Mouse (Mus musculus): ENCODE results near the gene Pi4k2a. TPM values are rescaled to one million over a fixed set of nuclear protein-coding genes. Genes with fewer than 3 reads are reported as not detected.

Gene Pi4k2a
- polyA plus RNA-seq (2015; fragmentation: Nextera tagmentation; extraction: Ambion mirVana), result 9.6 and 12.5 TPM in 2 replicates

GRCm38 (mm10) chr19:42089748-42090595 is at the start of gene Pi4k2a:
TSS of gene Pi4k2a (plus strand) at chr19:42090470.

GRCm38 (mm10) chr19:42045269-42046102 is 44.8 kb upstream of the Pi4k2a start, which contains the start of gene Hoga1:
TSS of gene Hoga1 (plus strand) at chr19:42045610.

GRCm38 (mm10) chr19:42051948-42052347 is 38.3 kb upstream of the Pi4k2a start, which contains the start of gene 4933411K16Rik:
TSS of gene 4933411K16Rik (plus strand) at chr19:42052248.

GRCm38 (mm10) chr19:42086166-42086565 is 4.1 kb upstream of the Pi4k2a start, which contains the start of gene Morn4:
TSS of gene Morn4 (minus strand) at chr19:42086357.

GRCm38 (mm10) chr19:42128787-42129508 is 38.7 kb downstream of the Pi4k2a start, which contains the start of gene Avpi1:
TSS of gene Avpi1 (minus strand) at chr19:42129059.

GRCm38 (mm10) chr19:42147170-42147768 is 57.0 kb downstream of the Pi4k2a start, which contains the start of gene Marveld1:
TSS of gene Marveld1 (plus strand) at chr19:42147400.

GRCm38 (mm10) chr19:42163764-42164163 is 73.5 kb downstream of the Pi4k2a start, which contains the start of gene Zfyve27:
TSS of gene Zfyve27 (plus strand) at chr19:42163951.

Other genes starting within 250 kb of the Pi4k2a start
- gene Frat2, start 242.3 kb upstream of the Pi4k2a start, polyA plus RNA-seq (2015; fragmentation: Nextera tagmentation; extraction: Ambion mirVana), result 11.7 and 12.3 TPM in 2 replicates
- 8.0 TPM in 2 replicates for gene Rrp12, start 194.3 kb upstream of the Pi4k2a start, polyA plus RNA-seq (2015; fragmentation: Nextera tagmentation; extraction: Ambion mirVana)
- gene Pgam1, start 178.5 kb upstream of the Pi4k2a start, polyA plus RNA-seq (2015; fragmentation: Nextera tagmentation; extraction: Ambion mirVana), result 136 and 152 TPM in 2 replicates
- gene Exosc1, start 157.0 kb upstream of the Pi4k2a start, polyA plus RNA-seq (2015; fragmentation: Nextera tagmentation; extraction: Ambion mirVana), result 65.5 and 67.9 TPM in 2 replicates
- 43.8 and 46.1 TPM in 2 replicates for gene Zdhhc16, start 157.0 kb upstream of the Pi4k2a start, polyA plus RNA-seq (2015; fragmentation: Nextera tagmentation; extraction: Ambion mirVana)
- 12.9 and 18.3 TPM in 2 replicates for gene Mms19, start 109.3 kb upstream of the Pi4k2a start, polyA plus RNA-seq (2015; fragmentation: Nextera tagmentation; extraction: Ambion mirVana)
- gene Ubtd1, start 108.7 kb upstream of the Pi4k2a start, polyA plus RNA-seq (2015; fragmentation: Nextera tagmentation; extraction: Ambion mirVana), result 6.5 and 9.7 TPM in 2 replicates
- 5.4 and 6.2 TPM in 2 replicates for gene Ankrd2, start 54.5 kb upstream of the Pi4k2a start, polyA plus RNA-seq (2015; fragmentation: Nextera tagmentation; extraction: Ambion mirVana)
- 0.81 and 1.1 TPM in 2 replicates for gene Hoga1, start 44.9 kb upstream of the Pi4k2a start, polyA plus RNA-seq (2015; fragmentation: Nextera tagmentation; extraction: Ambion mirVana)
- gene 4933411K16Rik, start 38.2 kb upstream of the Pi4k2a start, polyA plus RNA-seq (2015; fragmentation: Nextera tagmentation; extraction: Ambion mirVana), result not detected in 2 replicates
- gene Morn4, start 4.1 kb upstream of the Pi4k2a start, polyA plus RNA-seq (2015; fragmentation: Nextera tagmentation; extraction: Ambion mirVana), result 2.3 and 3.6 TPM in 2 replicates
- 5.9 and 10.2 TPM in 2 replicates for gene Avpi1, start 38.6 kb downstream of the Pi4k2a start, polyA plus RNA-seq (2015; fragmentation: Nextera tagmentation; extraction: Ambion mirVana)
- gene Marveld1, start 56.9 kb downstream of the Pi4k2a start, polyA plus RNA-seq (2015; fragmentation: Nextera tagmentation; extraction: Ambion mirVana), result 4.2 and 6.5 TPM in 2 replicates
- 15.9 and 17.4 TPM in 2 replicates for gene Zfyve27, start 73.5 kb downstream of the Pi4k2a start, polyA plus RNA-seq (2015; fragmentation: Nextera tagmentation; extraction: Ambion mirVana)
- gene Sfrp5, start 111.8 kb downstream of the Pi4k2a start, polyA plus RNA-seq (2015; fragmentation: Nextera tagmentation; extraction: Ambion mirVana), result not detected in 2 replicates
- not detected in 2 replicates for gene Golga7b, start 157.1 kb downstream of the Pi4k2a start, polyA plus RNA-seq (2015; fragmentation: Nextera tagmentation; extraction: Ambion mirVana)

All from spleen, postnatal 0 days (tissue).